Mouse (Mus musculus) heart, postnatal 0 days (tissue): Measurements from ENCODE around the gene Wdr93. TPM values are rescaled to one million over a fixed set of nuclear protein-coding genes. Genes with fewer than 3 reads are reported as not detected.

Experiments
- ATAC-seq: fragments of 200-750 bp; cut with Nextera tagmentation; 2 replicates; pipeline ENCODE4 v1.8.0; 2017; ENCODE audit warnings: low read depth, moderate number of reproducible peaks, moderate library complexity; ENCODE audit not compliant: insufficient read depth
- DNase-seq: peaks from one replicate; pipeline ENCODE4 v3.0.0-alpha.2; 2016; ENCODE audit warnings: low spot score
- H3K27ac ChIP-seq: fragments of 300-500 bp; sonication (generic); 2 replicates; pipeline ENCODE4 v1.5.1; 2014; ENCODE audit warnings: low read depth, mild to moderate bottlenecking
- H3K27me3 ChIP-seq: fragments of 300-500 bp; sonication (generic); 2 replicates; pipeline ENCODE4 v1.6.1; 2014; ENCODE audit warnings: low read length, mixed read lengths; ENCODE audit not compliant: control insufficient read depth, insufficient read depth
- H3K36me3 ChIP-seq: fragments of 300-500 bp; sonication (generic); replicated peaks from 2 replicates; pipeline ENCODE4 v1.6.1; 2014; ENCODE audit warnings: low read length, mixed read lengths; ENCODE audit not compliant: control insufficient read depth, insufficient read depth
- H3K4me1 ChIP-seq: fragments of 300-500 bp; sonication (generic); 2 replicates; pipeline ENCODE4 v1.6.1; 2014; ENCODE audit warnings: antibody characterized with exemption; ENCODE audit not compliant: control insufficient read depth, insufficient read depth
- H3K4me2 ChIP-seq: fragments of 300-500 bp; sonication (generic); 2 replicates; pipeline ENCODE4 v1.6.1; 2014; ENCODE audit warnings: low read depth, mild to moderate bottlenecking, low read length, moderate library complexity
- H3K4me3 ChIP-seq: fragments of 300-500 bp; sonication (generic); 2 replicates; pipeline ENCODE4 v1.5.1; 2014; ENCODE audit warnings: low read depth, low read length
- H3K9ac ChIP-seq: fragments of 300-500 bp; sonication (generic); replicated peaks from 2 replicates; pipeline ENCODE4 v1.6.1; 2014; ENCODE audit warnings: low read depth, low read length, mixed read lengths
- H3K9me3 ChIP-seq: fragments of 300-500 bp; sonication (generic); replicated peaks from 2 replicates; pipeline ENCODE4 v1.6.1; 2016; ENCODE audit warnings: low read length; ENCODE audit not compliant: control insufficient read depth
- CTCF ChIP-seq: IDR thresholded peaks from 2 replicates; pipeline ENCODE4 v1.5.1; 2016; ENCODE audit warnings: antibody characterized with exemption, control low read depth, low read depth
- EP300 ChIP-seq: IDR thresholded peaks from 2 replicates; pipeline ENCODE4 v1.6.1; 2016; ENCODE audit warnings: antibody characterized with exemption, low read depth
- WGBS: fragments of 180-500 bp; shearing (Covaris S2); extraction: QIAGEN DNeasy Blood & Tissue Kit; methylation state at CpG from one replicate; pipeline ENCODE4 v1.1.7; 2014; 5-methylcytosine and 5-hydroxymethylcytosine counted together
- polyA plus RNA-seq: library from polyadenylated mRNA; unstranded; fragments of >200 nt; fragmentation: Nextera tagmentation; extraction: Ambion mirVana; gene quantifications from 2 replicates; pipeline ENCODE4 v1.2.1, GENCODE M21; 2015
- total RNA-seq: library from RNA; depleted of rRNA; stranded (reverse); fragments of >200 nt; gene quantifications from 2 replicates; pipeline ENCODE4 v1.2.3, GENCODE M21; 2014; ENCODE audit warnings: low replicate concordance; rRNA removed

Wdr93 gene
- not detected in 2 replicates for total RNA-seq
- polyA plus RNA-seq = 0.05 TPM in 1 of 2 replicates, not detected in the other

- 3% methylated on average over 46 of the region's 46 CpGs for WGBS
- H3K27ac ChIP-seq = no peak within 1 kb of the TSS
- peak; percentile 95 for ATAC-seq
- H3K27me3 ChIP-seq = no peaks in the 10 kb centered on the region
- H3K9me3 ChIP-seq = no peaks in the 10 kb centered on the region
- DNase-seq = peak; percentile 85
- H3K4me1 ChIP-seq = peaks cover 12% of the 10 kb centered on the region; the same call in 1 of the 2 replicates
- peak within 1 kb of the TSS; percentile 94 for H3K4me2 ChIP-seq
- no peak for TF ChIP-seq EP300
- TF ChIP-seq CTCF = no peak
- no peaks in the 10 kb centered on the region for H3K36me3 ChIP-seq
- peak within 1 kb of the TSS; percentile 61 for H3K9ac ChIP-seq
- peak within 1 kb of the TSS; percentile 73 for H3K4me3 ChIP-seq
Observed at GRCm38 (mm10) chr7:79742659-79743536, at the start of gene Wdr93, which contains the start of gene Pex11a. TSS of gene Wdr93 (plus strand) at chr7:79743163. TSS of gene Pex11a (minus strand) at chr7:79743131.

- ATAC-seq (no peak), DNase-seq (no peak)
- H3K9me3 ChIP-seq = no peaks in the 10 kb centered on the region
- no peaks in the 10 kb centered on the region for H3K4me1 ChIP-seq
- no peak overlapping the region for H3K27ac ChIP-seq
- H3K27me3 ChIP-seq = no peaks in the 10 kb centered on the region
- WGBS = 82% methylated on average over 8 of the region's 8 CpGs
- H3K4me3 ChIP-seq = no peak overlapping the region
- TF ChIP-seq CTCF (no peak), EP300 (no peak)
- no peak overlapping the region for H3K4me2 ChIP-seq
- H3K9ac ChIP-seq = no peak overlapping the region
- H3K36me3 ChIP-seq = peaks cover 70% of the 10 kb centered on the region
Observed at GRCm38 (mm10) chr7:79696495-79696894, 46.5 kb upstream of the Wdr93 start.

GRCm38 (mm10) chr7:79702755-79703154, 40.2 kb upstream of the Wdr93 start:
- Histone ChIP-seq H3K9ac (no peak overlapping the region), H3K9me3 (no peaks in the 10 kb centered on the region), H3K4me1 (no peaks in the 10 kb centered on the region), H3K27ac (no peak overlapping the region), H3K27me3 (no peaks in the 10 kb centered on the region), H3K4me3 (no peak overlapping the region), H3K4me2 (no peak overlapping the region), H3K36me3 (peaks cover 25% of the 10 kb centered on the region)
- DNase-seq (peak; percentile 26), ATAC-seq (peak; percentile 30; the same call in 1 of the 2 replicates)
- WGBS = 62% methylated on average over 16 of the region's 16 CpGs
- TF ChIP-seq EP300 (no peak), CTCF (no peak)

GRCm38 (mm10) chr7:79705210-79705609, 37.8 kb upstream of the Wdr93 start:
- TF ChIP-seq EP300 = no peak
- TF ChIP-seq CTCF = no peak
- Histone ChIP-seq H3K4me1 (no peaks in the 10 kb centered on the region), H3K9ac (no peak overlapping the region), H3K4me2 (no peak overlapping the region), H3K4me3 (no peak overlapping the region), H3K27ac (no peak overlapping the region), H3K9me3 (no peaks in the 10 kb centered on the region), H3K36me3 (peaks cover 9% of the 10 kb centered on the region), H3K27me3 (peaks cover 12% of the 10 kb centered on the region; the same call in 1 of the 2 replicates)
- ATAC-seq = no peak
- 54% methylated on average over 5 of the region's 5 CpGs for WGBS
- no peak for DNase-seq

- H3K4me3 ChIP-seq = peak overlapping the region; percentile 37
- H3K9me3 ChIP-seq = no peaks in the 10 kb centered on the region
- H3K4me1 ChIP-seq = no peaks in the 10 kb centered on the region
- WGBS = 4% methylated on average over 55 of the region's 55 CpGs
- TF ChIP-seq EP300 (no peak), CTCF (peak; percentile 16; the same call in 1 of the 2 replicates)
- H3K9ac ChIP-seq = no peak overlapping the region
- H3K36me3 ChIP-seq = no peaks in the 10 kb centered on the region
- ATAC-seq = peak; percentile 69
- H3K4me2 ChIP-seq = peak overlapping the region; percentile 59
- peak; percentile 30 for DNase-seq
- no peak overlapping the region for H3K27ac ChIP-seq
- peaks cover 22% of the 10 kb centered on the region for H3K27me3 ChIP-seq
Observed at GRCm38 (mm10) chr7:79710130-79710607, 32.8 kb upstream of the Wdr93 start.
